Mouse (Mus musculus): Measurements from ENCODE around the gene Acot2. TPM values are rescaled to one million over a fixed set of nuclear protein-coding genes. Genes with fewer than 3 reads are reported as not detected.

Gene Acot2
- total RNA-seq, 1 experiment, result 3.7 TPM

- Histone ChIP-seq H3K9me3 (ENCODE audit: control insufficient read depth, insufficient read depth, low read depth, low read length) (no peaks in the 10 kb centered on the region), H3K4me3 (ENCODE audit: insufficient read depth in 1 of 2, low read depth in 1 of 2, low read length in 2 of 2, poor library complexity in 1 of 2, severe bottlenecking in 1 of 2) (peak within 1 kb of the TSS; percentile 77 to 96), H3K9ac (ENCODE audit: insufficient read depth, low read depth, low read length, poor library complexity, severe bottlenecking) (peak within 1 kb of the TSS; percentile 95), H3K4me1 (ENCODE audit: control insufficient read depth in 2 of 2, insufficient read depth in 2 of 2, low read length in 2 of 2, poor library complexity in 1 of 2) (peaks cover 0 to 11% of the 10 kb centered on the region in 2 experiments; a peak in 2 of 4 replicates), H3K36me3 (ENCODE audit: control insufficient read depth, insufficient read depth, low read length, poor library complexity, severe bottlenecking) (peaks cover 14% of the 10 kb centered on the region), H3K27ac (ENCODE audit: insufficient read depth, low read depth, low read length, poor library complexity, severe bottlenecking) (no peak within 1 kb of the TSS)
- DNase-seq (ENCODE audit: low read depth, low spot score), result peak; percentile 70
- TF ChIP-seq HCFC1 (IDR thresholded peaks at IDR 0.05; ENCODE audit: borderline replicate concordance, insufficient read depth, low read length), result no peak; the same call in 1 of the 2 replicates
- TF ChIP-seq MAFK (IDR thresholded peaks at IDR 0.05; ENCODE audit: insufficient read depth, low read depth, low read length), result no peak
- no peak for TF ChIP-seq ZC3H11A (IDR thresholded peaks at IDR 0.05; ENCODE audit: borderline replicate concordance, low read depth, low read length)
- in situ Hi-C loops (cut with MboI; ENCODE audit: low sequenced_read_pairs in 2 of 2, unreplicated experiment in 2 of 2), result no loop called here
These were observed 37.2 kb upstream of the Acot2 start, which contains the start of gene Riox1 for GRCm38 (mm10) chr12:83950493-83950839. Gene Riox1, plus strand, starts transcription at chr12:83950608.

GRCm38 (mm10) chr12:83950840-83951701, 36.6 kb upstream of the Acot2 start:
- Histone ChIP-seq H3K9ac (ENCODE audit: insufficient read depth, low read depth, low read length, poor library complexity, severe bottlenecking) (peak overlapping the region; percentile 95), H3K4me1 (ENCODE audit: control insufficient read depth in 2 of 2, insufficient read depth in 2 of 2, low read length in 2 of 2, poor library complexity in 1 of 2) (peaks cover 0 to 13% of the 10 kb centered on the region in 2 experiments; a peak in 2 of 4 replicates), H3K27ac (ENCODE audit: insufficient read depth, low read depth, low read length, poor library complexity, severe bottlenecking) (no peak overlapping the region), H3K4me3 (ENCODE audit: insufficient read depth in 1 of 2, low read depth in 1 of 2, low read length in 2 of 2, poor library complexity in 1 of 2, severe bottlenecking in 1 of 2) (peak overlapping the region; percentile 77 to 96), H3K9me3 (ENCODE audit: control insufficient read depth, insufficient read depth, low read depth, low read length) (no peaks in the 10 kb centered on the region), H3K36me3 (ENCODE audit: control insufficient read depth, insufficient read depth, low read length, poor library complexity, severe bottlenecking) (peaks cover 14% of the 10 kb centered on the region)
- no peak for DNase-seq (ENCODE audit: low read depth, low spot score)
- in situ Hi-C loops (cut with MboI; ENCODE audit: low sequenced_read_pairs in 2 of 2, unreplicated experiment in 2 of 2), result no loop called here
- TF ChIP-seq HCFC1 (IDR thresholded peaks at IDR 0.05; ENCODE audit: borderline replicate concordance, insufficient read depth, low read length), result peak; percentile 24; the same call in 1 of the 2 replicates
- no peak for TF ChIP-seq ZC3H11A (IDR thresholded peaks at IDR 0.05; ENCODE audit: borderline replicate concordance, low read depth, low read length)

GRCm38 (mm10) chr12:83951711-83952575, 35.7 kb upstream of the Acot2 start:
- DNase-seq (ENCODE audit: low read depth, low spot score), result no peak
- Histone ChIP-seq H3K9ac (ENCODE audit: insufficient read depth, low read depth, low read length, poor library complexity, severe bottlenecking) (peak overlapping the region; percentile 95), H3K4me1 (ENCODE audit: control insufficient read depth in 2 of 2, insufficient read depth in 2 of 2, low read length in 2 of 2, poor library complexity in 1 of 2) (peaks cover 0 to 13% of the 10 kb centered on the region in 2 experiments; a peak in 2 of 4 replicates), H3K27ac (ENCODE audit: insufficient read depth, low read depth, low read length, poor library complexity, severe bottlenecking) (no peak overlapping the region), H3K36me3 (ENCODE audit: control insufficient read depth, insufficient read depth, low read length, poor library complexity, severe bottlenecking) (peaks cover 14% of the 10 kb centered on the region), H3K9me3 (ENCODE audit: control insufficient read depth, insufficient read depth, low read depth, low read length) (no peaks in the 10 kb centered on the region), H3K4me3 (ENCODE audit: insufficient read depth in 1 of 2, low read depth in 1 of 2, low read length in 2 of 2, poor library complexity in 1 of 2, severe bottlenecking in 1 of 2) (peak overlapping the region; percentile 77 to 96)
- no peak for TF ChIP-seq ZC3H11A (IDR thresholded peaks at IDR 0.05; ENCODE audit: borderline replicate concordance, low read depth, low read length)
- TF ChIP-seq MAFK (IDR thresholded peaks at IDR 0.05; ENCODE audit: insufficient read depth, low read depth, low read length), result no peak
- TF ChIP-seq HCFC1 (IDR thresholded peaks at IDR 0.05; ENCODE audit: borderline replicate concordance, insufficient read depth, low read length), result no peak
- no peak for TF ChIP-seq ZNF384 (IDR thresholded peaks at IDR 0.05; ENCODE audit: low read depth, low read length)
- TF ChIP-seq CHD2 (IDR thresholded peaks at IDR 0.05; ENCODE audit: low read depth, low read length), result no peak
- in situ Hi-C loops (cut with MboI; ENCODE audit: low sequenced_read_pairs in 2 of 2, unreplicated experiment in 2 of 2), result no loop called here

GRCm38 (mm10) chr12:83958278-83958677, 29.4 kb upstream of the Acot2 start:
- no peak for DNase-seq (ENCODE audit: low read depth, low spot score)
- no peaks in the 10 kb centered on the region for H3K36me3 ChIP-seq (ENCODE audit: control insufficient read depth, insufficient read depth, low read length, poor library complexity, severe bottlenecking)
- in situ Hi-C loops (cut with MboI; ENCODE audit: low sequenced_read_pairs in 2 of 2, unreplicated experiment in 2 of 2), result no loop called here
- no peaks in the 10 kb centered on the region for H3K9me3 ChIP-seq (ENCODE audit: control insufficient read depth, insufficient read depth, low read depth, low read length)
- H3K4me1 ChIP-seq (ENCODE audit: control insufficient read depth in 2 of 2, insufficient read depth in 2 of 2, low read length in 2 of 2, poor library complexity in 1 of 2), result peaks cover 0 to 4% of the 10 kb centered on the region in 2 experiments; a peak in 2 of 4 replicates
- H3K27ac ChIP-seq (ENCODE audit: insufficient read depth, low read depth, low read length, poor library complexity, severe bottlenecking), result no peak overlapping the region
- no peak overlapping the region for H3K4me3 ChIP-seq (ENCODE audit: insufficient read depth in 1 of 2, low read depth in 1 of 2, low read length in 2 of 2, poor library complexity in 1 of 2, severe bottlenecking in 1 of 2)
- TF ChIP-seq ZC3H11A (IDR thresholded peaks at IDR 0.05; ENCODE audit: borderline replicate concordance, low read depth, low read length) (no peak), CHD2 (IDR thresholded peaks at IDR 0.05; ENCODE audit: low read depth, low read length) (no peak), HCFC1 (IDR thresholded peaks at IDR 0.05; ENCODE audit: borderline replicate concordance, insufficient read depth, low read length) (no peak), ZNF384 (IDR thresholded peaks at IDR 0.05; ENCODE audit: low read depth, low read length) (no peak), MAFK (IDR thresholded peaks at IDR 0.05; ENCODE audit: insufficient read depth, low read depth, low read length) (no peak)
- H3K9ac ChIP-seq (ENCODE audit: insufficient read depth, low read depth, low read length, poor library complexity, severe bottlenecking), result no peak overlapping the region
